Mouse (Mus musculus): ENCODE measurements around the gene Kalrn. TPM values are rescaled to one million over a fixed set of nuclear protein-coding genes. Genes with fewer than 3 reads are reported as not detected.

Gene Kalrn
- polyA plus RNA-seq, 1 experiment from 2014 or later: 24.6 TPM

DNA sequence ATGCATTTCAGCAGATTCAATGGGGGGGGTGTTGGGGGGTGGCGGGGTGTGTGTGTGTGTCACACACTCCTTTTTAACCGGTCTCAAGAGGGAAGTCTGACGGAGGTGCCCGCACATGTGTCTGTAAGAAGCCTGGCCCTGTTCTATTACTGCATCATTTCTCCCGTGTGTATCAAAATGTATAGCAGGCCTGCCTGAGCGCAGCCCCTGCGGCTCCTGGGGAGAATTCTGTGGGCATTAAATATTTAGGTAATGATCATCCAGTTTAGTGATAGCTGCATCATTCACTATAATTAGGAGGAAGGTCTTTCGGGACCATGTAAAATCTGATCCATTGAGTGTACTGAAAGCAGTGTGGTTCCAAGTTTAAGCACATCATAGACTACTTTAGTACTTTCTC is 556.1 kb downstream of the Kalrn start:
- H3K4me3 ChIP-seq: no peak overlapping the region
- H3K36me3 ChIP-seq: peaks cover 33% of the 10 kb centered on the region
- no peaks in the 10 kb centered on the region for H3K9me3 ChIP-seq
- H3K4me1 ChIP-seq (replicated peaks): no peaks in the 10 kb centered on the region
- H3K27ac ChIP-seq (replicated peaks): no peak overlapping the region
- no peaks in the 10 kb centered on the region for H3K27me3 ChIP-seq
- WGBS: 74% methylated on average over 8 of the region's 8 CpGs
- H3K4me2 ChIP-seq: no peak overlapping the region
- ATAC-seq (ENCODE audit: low FRiP score, low read depth): no peak
- H3K9ac ChIP-seq: no peak overlapping the region

- Histone ChIP-seq H3K36me3 (peaks cover 56% of the 10 kb centered on the region), H3K27me3 (no peaks in the 10 kb centered on the region), H3K9ac (no peak overlapping the region), H3K4me1 (replicated peaks) (no peaks in the 10 kb centered on the region), H3K9me3 (no peaks in the 10 kb centered on the region), H3K27ac (replicated peaks) (no peak overlapping the region), H3K4me3 (no peak overlapping the region), H3K4me2 (no peak overlapping the region)
- 93% methylated on average over 20 of the region's 20 CpGs for WGBS
- ATAC-seq (ENCODE audit: low FRiP score, low read depth): no peak
Measured at GRCm38 (mm10) chr16:34011991-34012845, 561.1 kb downstream of the Kalrn start.

GRCm38 (mm10) chr16:34009567-34009966 is 563.8 kb downstream of the Kalrn start:
- H3K36me3 ChIP-seq: peaks cover 41% of the 10 kb centered on the region
- no peak overlapping the region for H3K27ac ChIP-seq (replicated peaks)
- no peaks in the 10 kb centered on the region for H3K27me3 ChIP-seq
- peaks cover 4% of the 10 kb centered on the region for H3K4me1 ChIP-seq (replicated peaks)
- ATAC-seq (ENCODE audit: low FRiP score, low read depth): no peak
- no peaks in the 10 kb centered on the region for H3K9me3 ChIP-seq
- 97% methylated on average over 2 of the region's 2 CpGs for WGBS
- H3K9ac ChIP-seq: no peak overlapping the region
- H3K4me3 ChIP-seq: no peak overlapping the region
- H3K4me2 ChIP-seq: no peak overlapping the region

GRCm38 (mm10) chr16:34005986-34006385 is 567.3 kb downstream of the Kalrn start:
- ATAC-seq (ENCODE audit: low FRiP score, low read depth): no peak
- Histone ChIP-seq H3K4me1 (replicated peaks) (peaks cover 16% of the 10 kb centered on the region), H3K36me3 (peaks cover 24% of the 10 kb centered on the region), H3K9ac (no peak overlapping the region), H3K27ac (replicated peaks) (no peak overlapping the region), H3K4me2 (no peak overlapping the region), H3K4me3 (no peak overlapping the region), H3K27me3 (no peaks in the 10 kb centered on the region), H3K9me3 (no peaks in the 10 kb centered on the region)
- WGBS: 91% methylated on average over 3 of the region's 3 CpGs

DNA sequence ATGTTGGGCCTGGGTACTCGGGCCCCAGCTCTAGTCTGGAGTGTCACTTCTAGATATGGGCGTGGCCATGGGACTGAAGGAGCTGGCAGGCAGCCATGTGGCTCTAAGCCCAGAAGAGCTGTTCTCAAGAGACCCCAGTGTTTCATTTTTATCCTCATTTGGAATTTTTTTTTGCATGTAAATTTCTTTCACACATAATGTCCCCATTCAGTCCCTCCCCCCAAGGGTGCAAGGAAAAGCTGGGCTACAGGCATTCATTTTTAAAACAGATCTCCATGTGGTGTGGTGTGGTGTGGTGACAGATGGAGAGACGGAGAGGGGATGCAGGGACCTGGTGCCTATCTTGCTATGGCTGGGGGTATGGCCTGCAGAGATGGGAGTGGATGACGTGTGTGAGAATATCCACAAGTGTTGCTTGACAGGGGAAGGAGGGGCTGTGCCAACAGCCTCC is 569.2 kb downstream of the Kalrn start:
- Histone ChIP-seq H3K9me3 (no peaks in the 10 kb centered on the region), H3K36me3 (peaks cover 6% of the 10 kb centered on the region), H3K4me1 (replicated peaks) (peaks cover 16% of the 10 kb centered on the region), H3K4me2 (no peak overlapping the region), H3K9ac (no peak overlapping the region), H3K27ac (replicated peaks) (peak overlapping the region; percentile 73), H3K4me3 (no peak overlapping the region), H3K27me3 (no peaks in the 10 kb centered on the region)
- WGBS: 14% methylated on average over 4 of the region's 4 CpGs
- peak; percentile 91 for ATAC-seq (ENCODE audit: low FRiP score, low read depth)

DNA sequence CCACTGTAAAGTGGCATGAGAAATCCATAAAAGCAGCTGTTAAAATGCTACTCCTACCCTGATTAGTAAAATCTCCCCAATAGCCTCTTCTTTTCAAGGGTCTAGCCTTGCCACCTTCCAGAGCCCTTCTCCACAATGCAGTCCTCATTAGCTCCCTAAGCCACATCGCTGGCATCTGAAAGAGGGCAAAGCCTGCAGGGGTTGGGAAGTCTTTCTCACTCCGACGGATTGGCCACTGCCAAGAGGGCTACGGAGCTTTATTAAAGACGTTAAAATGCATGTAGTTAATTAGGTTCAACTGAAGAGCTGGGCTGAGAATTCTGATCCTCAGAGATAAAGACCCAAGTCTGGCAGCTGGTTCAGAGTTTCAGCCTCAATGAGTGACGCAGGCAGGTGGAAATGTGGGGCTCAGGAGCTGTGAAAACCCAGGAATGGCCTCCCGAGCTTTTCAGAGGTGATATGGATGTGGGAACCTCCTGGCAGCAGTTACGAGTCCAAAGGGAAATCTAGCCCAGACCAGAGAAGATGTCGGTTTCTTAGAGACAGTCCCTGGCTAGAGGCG is 569.7 kb downstream of the Kalrn start:
- Histone ChIP-seq H3K36me3 (peaks cover 4% of the 10 kb centered on the region; the same call in 1 of the 2 replicates), H3K4me1 (replicated peaks) (peaks cover 16% of the 10 kb centered on the region), H3K4me3 (no peak overlapping the region), H3K27me3 (no peaks in the 10 kb centered on the region), H3K9me3 (no peaks in the 10 kb centered on the region), H3K27ac (replicated peaks) (peak overlapping the region; percentile 73), H3K4me2 (no peak overlapping the region), H3K9ac (no peak overlapping the region)
- 28% methylated on average over 10 of the region's 10 CpGs for WGBS
- ATAC-seq (ENCODE audit: low FRiP score, low read depth): no peak

- WGBS: 87% methylated on average over 8 of the region's 8 CpGs
- no peak overlapping the region for H3K27ac ChIP-seq (replicated peaks)
- no peaks in the 10 kb centered on the region for H3K27me3 ChIP-seq
- H3K4me3 ChIP-seq: no peak overlapping the region
- no peak overlapping the region for H3K9ac ChIP-seq
- no peaks in the 10 kb centered on the region for H3K9me3 ChIP-seq
- ATAC-seq (ENCODE audit: low FRiP score, low read depth): no peak
- peaks cover under 1% of the 10 kb centered on the region; the same call in 1 of the 2 replicates for H3K36me3 ChIP-seq
- H3K4me2 ChIP-seq: no peak overlapping the region
- peaks cover 16% of the 10 kb centered on the region for H3K4me1 ChIP-seq (replicated peaks)
Measured at GRCm38 (mm10) chr16:34000715-34001114, 572.6 kb downstream of the Kalrn start.

DNA sequence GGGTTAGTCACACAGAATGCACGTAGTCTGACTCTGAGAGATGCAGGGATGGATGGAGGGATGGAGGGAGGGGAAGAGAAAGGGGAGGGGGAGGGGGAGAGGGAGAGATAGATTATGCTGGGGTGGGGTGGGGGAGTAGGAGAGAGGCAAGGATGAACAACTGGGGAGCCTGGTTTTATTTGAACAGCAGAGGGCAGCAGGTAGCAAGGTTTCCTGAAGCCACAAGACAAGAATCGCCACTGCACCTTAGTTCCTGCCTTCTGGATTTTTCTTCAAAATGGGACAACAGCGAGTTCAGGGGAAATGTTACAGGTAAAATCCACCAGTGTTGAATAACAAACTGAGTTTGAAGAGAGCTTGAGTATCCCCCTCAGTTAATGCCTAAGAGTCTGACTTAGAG is 573.9 kb downstream of the Kalrn start:
- Histone ChIP-seq H3K36me3 (no peaks in the 10 kb centered on the region), H3K9ac (no peak overlapping the region), H3K4me1 (replicated peaks) (peaks cover 11% of the 10 kb centered on the region), H3K9me3 (no peaks in the 10 kb centered on the region), H3K4me3 (no peak overlapping the region), H3K4me2 (no peak overlapping the region), H3K27ac (replicated peaks) (no peak overlapping the region), H3K27me3 (no peaks in the 10 kb centered on the region)
- WGBS: 19% methylated on average over 3 of the region's 3 CpGs
- ATAC-seq (ENCODE audit: low FRiP score, low read depth): no peak

DNA sequence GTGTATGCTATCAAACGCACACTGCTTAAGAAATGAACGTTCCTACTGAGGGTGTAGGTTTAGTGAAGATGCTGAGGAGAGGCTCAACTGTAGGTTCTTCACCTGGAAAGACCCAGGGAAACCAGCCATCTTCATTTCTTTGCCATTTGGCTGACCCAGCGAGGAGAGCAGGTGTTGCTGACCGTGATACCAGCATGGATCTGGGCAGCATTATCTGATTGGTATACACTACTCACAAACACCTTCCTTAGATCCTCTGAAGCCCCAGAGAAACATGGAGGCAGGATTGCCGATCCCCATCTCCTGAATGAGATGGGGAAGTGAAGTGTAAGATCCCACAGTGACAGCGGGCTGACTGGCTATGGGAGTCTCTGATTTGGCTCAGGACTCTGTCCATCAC is 575.3 kb downstream of the Kalrn start:
- 85% methylated on average over 6 of the region's 6 CpGs for WGBS
- Histone ChIP-seq H3K9ac (no peak overlapping the region), H3K4me2 (no peak overlapping the region), H3K4me3 (no peak overlapping the region), H3K27ac (replicated peaks) (no peak overlapping the region), H3K36me3 (no peaks in the 10 kb centered on the region), H3K9me3 (no peaks in the 10 kb centered on the region), H3K27me3 (no peaks in the 10 kb centered on the region), H3K4me1 (replicated peaks) (0 out of 2 replicates have a peak, but pooled peaks cover 2% of the 10 kb centered on the region)
- no peak for ATAC-seq (ENCODE audit: low FRiP score, low read depth)

GRCm38 (mm10) chr16:33996030-33996429 is 577.3 kb downstream of the Kalrn start:
- H3K4me3 ChIP-seq: no peak overlapping the region
- 0 out of 2 replicates have a peak, but pooled peaks cover 2% of the 10 kb centered on the region for H3K4me1 ChIP-seq (replicated peaks)
- H3K27me3 ChIP-seq: no peaks in the 10 kb centered on the region
- no peak overlapping the region for H3K27ac ChIP-seq (replicated peaks)
- no peaks in the 10 kb centered on the region for H3K36me3 ChIP-seq
- no peak for ATAC-seq (ENCODE audit: low FRiP score, low read depth)
- 10% methylated on average over 5 of the region's 5 CpGs for WGBS
- no peak overlapping the region for H3K4me2 ChIP-seq
- no peak overlapping the region for H3K9ac ChIP-seq
- H3K9me3 ChIP-seq: no peaks in the 10 kb centered on the region

- Histone ChIP-seq H3K9ac (no peak overlapping the region), H3K27me3 (no peaks in the 10 kb centered on the region), H3K4me2 (no peak overlapping the region), H3K9me3 (no peaks in the 10 kb centered on the region), H3K4me3 (no peak overlapping the region), H3K36me3 (no peaks in the 10 kb centered on the region), H3K27ac (replicated peaks) (no peak overlapping the region), H3K4me1 (replicated peaks) (0 out of 2 replicates have a peak, but pooled peaks cover 2% of the 10 kb centered on the region)
- no peak for ATAC-seq (ENCODE audit: low FRiP score, low read depth)
- WGBS: 83% methylated on average over 3 of the region's 3 CpGs
Measured at GRCm38 (mm10) chr16:33995496-33995895, 577.8 kb downstream of the Kalrn start.

- Histone ChIP-seq H3K36me3 (no peaks in the 10 kb centered on the region), H3K9ac (no peak overlapping the region), H3K9me3 (no peaks in the 10 kb centered on the region), H3K4me1 (replicated peaks) (0 out of 2 replicates have a peak, but pooled peaks cover 2% of the 10 kb centered on the region), H3K4me3 (no peak overlapping the region), H3K27me3 (no peaks in the 10 kb centered on the region), H3K4me2 (no peak overlapping the region), H3K27ac (replicated peaks) (no peak overlapping the region)
- 86% methylated on average over 6 of the region's 6 CpGs for WGBS
- no peak for ATAC-seq (ENCODE audit: low FRiP score, low read depth)
Measured at GRCm38 (mm10) chr16:33994321-33994720, 579.0 kb downstream of the Kalrn start.

All from hindbrain, embryonic 15.5 days (tissue).